Mouse (Mus musculus) heart, postnatal 4 days (tissue): ENCODE measurements at regions not wholly inside any gene's neighbourhood (a gene's known extent, or its start where the extent isn't known, plus 50 kb on each side); places are given as distances from the start of the nearest gene placed in this dataset.

Experiments
- DNase-seq: peaks from one replicate; pipeline ENCODE4 v3.0.0; 2021

- no peak for DNase-seq
These were observed 75.7 kb upstream of the Bcl2l14 start for GRCm38 (mm10) chr6:134320379-134320932.

- DNase-seq, result no peak
These were observed 72.1 kb upstream of the Bcl2l14 start for GRCm38 (mm10) chr6:134324001-134324400.

GRCm38 (mm10) chr6:134325564-134325963 is 70.6 kb upstream of the Bcl2l14 start:
- no peak for DNase-seq

- no peak for DNase-seq
These were observed 66.4 kb upstream of the Bcl2l14 start for GRCm38 (mm10) chr6:134329550-134330299.

GRCm38 (mm10) chr6:134330300-134330640 is 65.8 kb upstream of the Bcl2l14 start:
- no peak for DNase-seq

- DNase-seq, result peak; percentile 12
These were observed 63.2 kb upstream of the Bcl2l14 start for GRCm38 (mm10) chr6:134332718-134333432.

- no peak for DNase-seq
These were observed 60.4 kb upstream of the Bcl2l14 start for GRCm38 (mm10) chr6:134335711-134336110.

- no peak for DNase-seq
These were observed 53.1 kb upstream of the Bcl2l14 start for GRCm38 (mm10) chr6:134342796-134343605.

- no peak for DNase-seq
These were observed 52.6 kb upstream of the Bcl2l14 start for GRCm38 (mm10) chr6:134343606-134343901.
